Comparison of ENCODE assay signal across 17 mouse cellular contexts in genomic region chr6:125143904-125144303, GRCm38 (mm10). TPM values are rescaled to one million over a fixed set of nuclear protein-coding genes. Genes with fewer than 3 reads are reported as not detected.
DNase-seq lines count a peak whose midpoint lies in the region; ATAC-seq and TF ChIP-seq lines count a peak whose summit lies in the region.
"Had no signal": no experiment of that assay in that cellular context is flagged by ENCODE, and none has a peak within 500 bp of the region (broad histone marks: within the 10 kb centered on the region; RNA-seq: fewer than 3 reads in every experiment).

No protein-coding gene starts in this region.

- H3K9me3 ChIP-seq in midbrain, embryonic 12.5 days, result no peaks in the 10 kb centered on the region
- no peaks in the 10 kb centered on the region for H3K9me3 ChIP-seq in midbrain, embryonic 14.5 days (ENCODE audit: control insufficient read depth, low read length)
- H3K9me3 ChIP-seq in embryonic facial prominence, embryonic 12.5 days, result no peaks in the 10 kb centered on the region
- no peaks in the 10 kb centered on the region for H3K9me3 ChIP-seq in liver, postnatal 0 days (ENCODE audit: low read length)
- H3K9me3 ChIP-seq: forebrain, embryonic 13.5 days; heart, embryonic 13.5 days; liver, embryonic 13.5 days had no signal

- H3K27me3 ChIP-seq in midbrain, embryonic 12.5 days, result no peaks in the 10 kb centered on the region
- no peaks in the 10 kb centered on the region for H3K27me3 ChIP-seq in midbrain, embryonic 14.5 days (ENCODE audit: control insufficient read depth, insufficient read depth, low read length)
- no peaks in the 10 kb centered on the region for H3K27me3 ChIP-seq in embryonic facial prominence, embryonic 12.5 days
- no peaks in the 10 kb centered on the region for H3K27me3 ChIP-seq in liver, postnatal 0 days (ENCODE audit: insufficient read depth, low read length)
- H3K27me3 ChIP-seq: forebrain, embryonic 13.5 days; heart, embryonic 13.5 days; liver, embryonic 13.5 days had no signal

- H3K27ac ChIP-seq in midbrain, embryonic 12.5 days (replicated peaks), result peak overlapping the region; percentile 95; the same call in 1 of the 2 replicates
- H3K27ac ChIP-seq in midbrain, embryonic 14.5 days (replicated peaks; ENCODE audit: low read depth, low read length), result no peak overlapping the region
- H3K27ac ChIP-seq in embryonic facial prominence, embryonic 12.5 days, result 0 out of 2 replicates have a peak overlapping the region, but pooled peaks have one; percentile 19
- H3K27ac ChIP-seq in liver, postnatal 0 days (ENCODE audit: low read depth), result 0 out of 2 replicates have a peak overlapping the region, but pooled peaks have one; percentile 16
- H3K27ac ChIP-seq: forebrain, embryonic 13.5 days; kidney, postnatal 0 days had no signal

- H3K4me2 ChIP-seq in midbrain, embryonic 12.5 days (replicated peaks), result no peak overlapping the region
- no peak overlapping the region for H3K4me2 ChIP-seq in midbrain, embryonic 14.5 days (ENCODE audit: low read length)
- H3K4me2 ChIP-seq in embryonic facial prominence, embryonic 12.5 days (replicated peaks), result no peak overlapping the region
- H3K4me2 ChIP-seq in liver, postnatal 0 days (ENCODE audit: low read depth, low read length), result no peak overlapping the region

- no peak for ATAC-seq in midbrain, embryonic 12.5 days (ENCODE audit: low FRiP score, low read depth)
- ATAC-seq in midbrain, embryonic 14.5 days (ENCODE audit: low FRiP score, low TSS enrichment), result no peak
- ATAC-seq in embryonic facial prominence, embryonic 12.5 days (ENCODE audit: insufficient number of reproducible peaks, insufficient read depth, low FRiP score, low TSS enrichment), result no peak
- no peak for ATAC-seq in liver, postnatal 0 days
- ATAC-seq: hindbrain, postnatal 0 days; lung, postnatal 0 days had no signal

- WGBS in midbrain, embryonic 12.5 days, result 84% methylated on average over 9 of the region's 9 CpGs
- 90% methylated on average over 9 of the region's 9 CpGs for WGBS in midbrain, embryonic 14.5 days
- WGBS in embryonic facial prominence, embryonic 12.5 days, result 82% methylated on average over 9 of the region's 9 CpGs
- 81% methylated on average over 9 of the region's 9 CpGs for WGBS in liver, postnatal 0 days (ENCODE audit: insufficient replicate concordance)

- H3K36me3 ChIP-seq in midbrain, embryonic 12.5 days, result peaks cover 51% of the 10 kb centered on the region
- H3K36me3 ChIP-seq in midbrain, embryonic 14.5 days (ENCODE audit: control insufficient read depth, insufficient read depth, low read length), result peaks cover 46% of the 10 kb centered on the region
- H3K36me3 ChIP-seq in embryonic facial prominence, embryonic 12.5 days, result peaks cover 55% of the 10 kb centered on the region
- H3K36me3 ChIP-seq in liver, postnatal 0 days (replicated peaks; ENCODE audit: insufficient read depth, low read length), result peaks cover 42% of the 10 kb centered on the region

- no peak overlapping the region for H3K4me3 ChIP-seq in midbrain, embryonic 12.5 days
- H3K4me3 ChIP-seq in midbrain, embryonic 14.5 days (replicated peaks; ENCODE audit: low read depth, low read length), result no peak overlapping the region
- no peak overlapping the region for H3K4me3 ChIP-seq in embryonic facial prominence, embryonic 12.5 days
- no peak overlapping the region for H3K4me3 ChIP-seq in liver, postnatal 0 days (ENCODE audit: low read depth, low read length)

- peaks cover 39% of the 10 kb centered on the region for H3K4me1 ChIP-seq in midbrain, embryonic 12.5 days
- H3K4me1 ChIP-seq in midbrain, embryonic 14.5 days (ENCODE audit: control insufficient read depth, insufficient read depth, low read length), result peaks cover 33% of the 10 kb centered on the region
- peaks cover 34% of the 10 kb centered on the region for H3K4me1 ChIP-seq in embryonic facial prominence, embryonic 12.5 days
- peaks cover 26% of the 10 kb centered on the region for H3K4me1 ChIP-seq in liver, postnatal 0 days (ENCODE audit: insufficient read depth)

- DNase-seq in kidney, adult 11 months, result peak; percentile 61
- no peak for DNase-seq in kidney, postnatal 14 days
- no peak for DNase-seq in midbrain, embryonic 14.5 days
- no peak for DNase-seq in liver, postnatal 0 days
- DNase-seq in layer of hippocampus, adult 9-11 months, result no peak
- DNase-seq: B cell, adult 2 months; cerebellum, adult 8-10 months; heart, postnatal 36 days; liver, embryonic 13.5 days; right cerebral cortex, adult 18-20 months had no signal

- TF ChIP-seq CTCF in liver, postnatal 0 days (IDR thresholded peaks at IDR 0.05; ENCODE audit: low read depth), result no peak

- no peak overlapping the region for H3K9ac ChIP-seq in midbrain, embryonic 12.5 days (replicated peaks)
- no peak overlapping the region for H3K9ac ChIP-seq in midbrain, embryonic 14.5 days (replicated peaks; ENCODE audit: low read length)
- H3K9ac ChIP-seq in embryonic facial prominence, embryonic 12.5 days, result no peak overlapping the region
- H3K9ac ChIP-seq in liver, postnatal 0 days (replicated peaks), result no peak overlapping the region
- H3K9ac ChIP-seq: forebrain, embryonic 13.5 days had no signal

- no peak for TF ChIP-seq EP300 in liver, postnatal 0 days (IDR thresholded peaks at IDR 0.05; ENCODE audit: low read depth)

RNA-seq across cellular contexts. Expression of gene Iffo1, which starts 1.1 kb away (rescaled TPM):
- polyA plus RNA-seq in midbrain, embryonic 12.5 days (2016; fragmentation: Nextera tagmentation; extraction: Ambion mirVana), result 18.7 and 18.8 TPM in 2 replicates
- 15.8 and 18.2 TPM in 2 replicates for polyA plus RNA-seq in midbrain, embryonic 14.5 days (2014; fragmentation: Nextera tagmentation; extraction: Ambion mirVana)
- polyA plus RNA-seq in embryonic facial prominence, embryonic 12.5 days (2016; fragmentation: Nextera tagmentation; extraction: Ambion mirVana), result 19.1 and 24.0 TPM in 2 replicates
- polyA plus RNA-seq in liver, postnatal 0 days (2015; fragmentation: Nextera tagmentation; extraction: Ambion mirVana), result 4.2 and 4.8 TPM in 2 replicates

RNA-seq across cellular contexts. Expression of gene Nop2, which starts 12.2 kb away (rescaled TPM):
- 54.1 and 56.4 TPM in 2 replicates for polyA plus RNA-seq in midbrain, embryonic 12.5 days (2016; fragmentation: Nextera tagmentation; extraction: Ambion mirVana)
- polyA plus RNA-seq in midbrain, embryonic 14.5 days (2014; fragmentation: Nextera tagmentation; extraction: Ambion mirVana), result 42.7 and 46.3 TPM in 2 replicates
- 68.0 and 70.1 TPM in 2 replicates for polyA plus RNA-seq in embryonic facial prominence, embryonic 12.5 days (2016; fragmentation: Nextera tagmentation; extraction: Ambion mirVana)
- 23.2 and 24.8 TPM in 2 replicates for polyA plus RNA-seq in liver, postnatal 0 days (2015; fragmentation: Nextera tagmentation; extraction: Ambion mirVana)

RNA-seq across cellular contexts. Expression of gene Gapdh, which starts 22.4 kb away (rescaled TPM):
- polyA plus RNA-seq in midbrain, embryonic 12.5 days (2016; fragmentation: Nextera tagmentation; extraction: Ambion mirVana), result 1,933 and 1,972 TPM in 2 replicates
- 1,501 and 1,547 TPM in 2 replicates for polyA plus RNA-seq in midbrain, embryonic 14.5 days (2014; fragmentation: Nextera tagmentation; extraction: Ambion mirVana)
- polyA plus RNA-seq in embryonic facial prominence, embryonic 12.5 days (2016; fragmentation: Nextera tagmentation; extraction: Ambion mirVana), result 1,846 and 1,855 TPM in 2 replicates
- polyA plus RNA-seq in liver, postnatal 0 days (2015; fragmentation: Nextera tagmentation; extraction: Ambion mirVana), result 1,355 and 1,565 TPM in 2 replicates

RNA-seq across cellular contexts. Expression of gene Ncapd2, which starts 47.6 kb away (rescaled TPM):
- polyA plus RNA-seq in midbrain, embryonic 12.5 days (2016; fragmentation: Nextera tagmentation; extraction: Ambion mirVana), result 183 and 192 TPM in 2 replicates
- polyA plus RNA-seq in midbrain, embryonic 14.5 days (2014; fragmentation: Nextera tagmentation; extraction: Ambion mirVana), result 40.6 and 50.3 TPM in 2 replicates
- polyA plus RNA-seq in embryonic facial prominence, embryonic 12.5 days (2016; fragmentation: Nextera tagmentation; extraction: Ambion mirVana), result 186 and 191 TPM in 2 replicates
- polyA plus RNA-seq in liver, postnatal 0 days (2015; fragmentation: Nextera tagmentation; extraction: Ambion mirVana), result 33.5 and 39.1 TPM in 2 replicates

RNA-seq across cellular contexts. Expression of gene Mrpl51, which starts 47.7 kb away (rescaled TPM):
- 165 and 172 TPM in 2 replicates for polyA plus RNA-seq in midbrain, embryonic 12.5 days (2016; fragmentation: Nextera tagmentation; extraction: Ambion mirVana)
- 128 and 141 TPM in 2 replicates for polyA plus RNA-seq in midbrain, embryonic 14.5 days (2014; fragmentation: Nextera tagmentation; extraction: Ambion mirVana)
- polyA plus RNA-seq in embryonic facial prominence, embryonic 12.5 days (2016; fragmentation: Nextera tagmentation; extraction: Ambion mirVana), result 191 and 206 TPM in 2 replicates
- 210 and 215 TPM in 2 replicates for polyA plus RNA-seq in liver, postnatal 0 days (2015; fragmentation: Nextera tagmentation; extraction: Ambion mirVana)
